Mouse (Mus musculus) left cerebral cortex, adult 2 months (tissue): ENCODE measurements around the gene Rel. TPM values are rescaled to one million over a fixed set of nuclear protein-coding genes. Genes with fewer than 3 reads are reported as not detected.

Source experiments
- DNase-seq, 2 experiments: peaks; one replicate each; pipeline ENCODE4 v3.0.0; 2021 to 2022; ENCODE audit warnings: low spot score in 2 of 2, mixed read lengths in 1 of 2; ENCODE audit errors: extremely low spot score in 1 of 2
- H3K27ac ChIP-seq: fragments of 200-600 bp; 2 replicates; pipeline ENCODE4 v1.8.1; 2022
- H3K4me3 ChIP-seq: fragments of 200-600 bp; 2 replicates; pipeline ENCODE4 v1.8.1; 2022
- CTCF ChIP-seq: fragments of 200-600 bp; IDR thresholded peaks from 2 replicates; pipeline ENCODE4 v1.8.1; 2022; ENCODE audit warnings: antibody characterized with exemption, mild to moderate bottlenecking, moderate library complexity
- intact Hi-C: fragments of 180-260 bp; cut with DNase I; formaldehyde crosslinking; loops from one replicate; pipeline ENCODE4 v1.15.1; 2025
- total RNA-seq, 2 experiments: library from RNA; stranded (reverse); gene quantifications; 2 replicates each; pipeline ENCODE4 v1.2.3; 2021

The Rel gene
- total RNA-seq, 2 experiments from 2014 or later = 3.6 to 4.1 TPM

DNA sequence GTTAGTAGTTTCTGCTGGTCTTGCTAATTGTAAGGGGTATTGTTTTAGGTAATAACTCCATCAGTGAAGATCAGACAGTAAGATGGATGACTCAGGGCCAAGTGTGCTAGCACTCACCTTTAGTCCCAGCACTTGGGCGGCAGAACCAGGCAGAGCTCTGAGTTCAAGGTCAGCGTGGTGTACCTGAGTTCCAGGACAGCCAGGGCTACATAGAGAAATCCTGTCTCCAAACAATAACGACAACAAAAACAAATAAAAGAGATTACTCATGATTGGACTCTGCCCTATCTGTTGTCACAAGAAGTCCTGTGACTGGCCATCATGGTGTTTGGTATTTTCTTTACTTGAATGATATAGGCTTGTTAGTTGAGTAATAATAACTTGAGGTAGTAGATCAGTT lies 68.9 kb downstream of the Rel start:
- H3K27ac ChIP-seq = no peak overlapping the region
- intact Hi-C loops = no loop called here
- TF ChIP-seq CTCF = no peak
- no peak overlapping the region for H3K4me3 ChIP-seq
- no peak for DNase-seq

DNA sequence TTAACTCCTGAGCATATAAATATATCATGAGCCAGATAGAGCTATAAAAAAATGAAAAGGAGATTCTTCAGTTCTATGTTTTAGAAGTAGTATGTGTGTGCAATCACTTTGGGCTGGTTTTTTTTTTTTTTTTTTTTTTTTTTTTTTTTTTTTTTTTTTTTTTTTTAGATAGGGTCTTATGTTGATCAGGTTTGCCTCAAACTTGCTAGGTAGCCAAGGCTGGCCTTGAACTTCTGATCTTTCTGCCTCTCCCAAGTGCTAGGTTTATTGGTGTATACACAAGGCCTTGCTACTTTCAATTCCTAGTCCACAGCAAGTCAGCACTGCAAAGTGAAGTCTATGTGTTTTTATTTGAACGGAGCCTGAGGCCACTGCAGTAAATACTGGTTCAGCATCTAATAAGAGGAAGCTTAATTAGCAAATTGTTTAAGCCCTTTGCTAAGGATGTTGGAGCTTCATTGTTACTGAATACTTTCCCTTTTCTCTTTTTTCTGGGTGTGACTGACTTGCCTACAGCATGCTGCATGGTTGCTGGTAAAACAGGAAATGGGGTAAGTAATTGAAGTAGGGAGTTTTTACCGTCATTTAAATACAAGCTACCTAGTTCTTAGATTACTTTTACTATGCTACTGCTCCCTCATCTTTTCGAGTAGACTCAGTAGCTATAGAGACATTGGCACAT lies 71.2 kb downstream of the Rel start:
- Histone ChIP-seq H3K4me3 (no peak overlapping the region), H3K27ac (no peak overlapping the region; the same call in 1 of the 2 replicates)
- DNase-seq = no peak
- intact Hi-C loops = no loop called here
- TF ChIP-seq CTCF = no peak

- intact Hi-C loops = no loop called here
- H3K27ac ChIP-seq = no peak overlapping the region
- TF ChIP-seq CTCF = no peak
- H3K4me3 ChIP-seq = no peak overlapping the region
- no peak for DNase-seq
These were observed 72.2 kb downstream of the Rel start for GRCm38 (mm10) chr11:23698526-23698925.

DNA sequence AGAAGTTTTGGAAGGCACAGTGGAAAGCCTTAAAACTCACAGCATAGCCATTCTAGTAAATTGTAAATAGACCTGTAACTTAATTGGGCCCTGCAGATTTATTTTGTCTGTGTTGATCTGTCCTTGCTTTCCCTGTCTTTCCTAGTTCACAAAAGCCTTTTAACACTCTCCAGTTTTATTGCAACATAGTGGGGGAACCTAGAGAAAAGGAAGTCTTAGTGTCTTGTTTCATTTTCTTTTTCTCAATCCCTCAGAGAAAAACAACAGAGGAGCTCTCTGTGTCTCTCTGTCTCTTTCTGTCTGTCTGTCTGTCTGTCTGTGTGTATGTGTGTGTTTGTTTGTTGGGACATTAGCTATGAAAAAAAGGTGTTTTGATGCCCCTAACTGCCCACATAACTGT lies 74.9 kb downstream of the Rel start:
- intact Hi-C loops = no loop called here
- H3K27ac ChIP-seq = no peak overlapping the region

DNA sequence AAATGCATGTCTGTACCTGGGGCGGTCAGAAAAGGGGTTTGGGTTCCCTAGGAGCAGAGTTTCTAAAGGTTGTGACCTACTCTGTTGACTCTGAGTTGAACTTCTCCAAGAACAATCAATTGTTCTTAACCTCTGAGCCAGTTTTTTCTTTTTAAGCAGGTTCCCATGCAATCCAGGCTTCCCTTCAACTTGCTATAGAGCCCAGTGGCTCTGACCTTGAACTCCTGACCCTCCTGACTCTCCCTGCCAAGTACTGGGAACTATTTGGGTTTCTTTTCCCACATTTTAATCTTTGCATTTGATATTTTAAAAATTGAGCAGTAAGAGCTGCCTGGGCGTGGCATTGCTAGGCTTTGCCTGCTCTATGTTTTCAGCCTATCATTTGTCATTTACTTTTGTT lies 77.5 kb downstream of the Rel start:
- intact Hi-C loops = no loop called here

More for the DNA sequence above, 74.9 kb downstream of the Rel start:
- TF ChIP-seq CTCF = no peak
- no peak overlapping the region for H3K4me3 ChIP-seq
- no peak for DNase-seq

DNA sequence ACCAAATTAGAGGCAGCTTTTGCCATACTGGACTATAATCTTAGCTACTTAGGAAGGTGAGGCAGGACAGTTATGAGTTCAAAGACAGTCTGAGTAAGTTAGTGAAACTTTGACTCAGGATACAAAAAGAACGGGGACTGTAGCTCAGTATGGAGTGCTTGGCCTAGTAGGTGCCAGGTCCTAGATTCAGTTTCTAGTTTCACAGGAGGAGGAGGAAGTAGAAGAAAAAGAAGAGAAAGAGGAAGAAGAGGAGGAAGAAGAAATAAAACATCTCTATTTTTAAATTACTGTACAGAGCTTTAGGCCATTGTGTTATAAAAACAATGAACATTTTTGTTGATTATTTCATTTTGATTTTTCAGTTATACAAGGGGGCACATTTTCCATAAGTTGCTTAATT lies 82.7 kb downstream of the Rel start:
- Histone ChIP-seq H3K4me3 (no peak overlapping the region), H3K27ac (no peak overlapping the region)
- intact Hi-C loops = no loop called here
- no peak for DNase-seq
- TF ChIP-seq CTCF = no peak

More for the DNA sequence above, 77.5 kb downstream of the Rel start:
- DNase-seq = no peak
- no peak overlapping the region for H3K4me3 ChIP-seq
- TF ChIP-seq CTCF = no peak
- no peak overlapping the region for H3K27ac ChIP-seq

Other genes with a start within 250 kb of the Rel start
- gene 1700093K21Rik, start 249.8 kb downstream of the Rel start, total RNA-seq = under 1 TPM in 1 of 2 experiments, not detected in 1; 0.41 TPM
- 10 to 100 TPM; 36.6 to 43.1 TPM for gene 0610010F05Rik, start 137.3 kb downstream of the Rel start, total RNA-seq
- 10 to 100 TPM; 16.6 to 19.4 TPM for gene Pus10, start 105.3 kb downstream of the Rel start, total RNA-seq
- 10 to 100 TPM; 31.2 to 35.4 TPM for gene Pex13, start 105.0 kb downstream of the Rel start, total RNA-seq
- 10 to 100 TPM; 20.5 to 20.8 TPM for gene Papolg, start 124.3 kb upstream of the Rel start, total RNA-seq